Mouse (Mus musculus) bone marrow, adult 2 months (tissue): ENCODE data around the gene C2cd5. TPM values are rescaled to one million over a fixed set of nuclear protein-coding genes. Genes with fewer than 3 reads are reported as not detected.

Experiments
- H3K27ac ChIP-seq: fragments of 200-500 bp; 2 replicates; pipeline ENCODE4 v1.5.1; 2012; ENCODE audit warnings: low read depth, mild to moderate bottlenecking, control low read depth, inconsistent platforms, low read length; ENCODE audit not compliant: control insufficient read depth, poor library complexity, insufficient read depth
- H3K4me1 ChIP-seq: fragments of 200-500 bp; 2 replicates; pipeline ENCODE4 v1.6.1; 2011; ENCODE audit warnings: low read length; ENCODE audit not compliant: control insufficient read depth, insufficient read depth
- H3K4me3 ChIP-seq: fragments of 200-500 bp; replicated peaks from 2 replicates; pipeline ENCODE3; 2011; ENCODE audit warnings: mild to moderate bottlenecking, low read depth, low read length, control low read depth; ENCODE audit not compliant: control insufficient read depth
- CTCF ChIP-seq: fragments of 200-500 bp; IDR thresholded peaks from 2 replicates; pipeline ENCODE4 v1.5.1; 2011; ENCODE audit warnings: low read length, control low read depth; ENCODE audit not compliant: control insufficient read depth, insufficient read depth
- POLR2A ChIP-seq: fragments of 200-500 bp; IDR thresholded peaks from 2 replicates; pipeline ENCODE4 v1.6.1; 2011; ENCODE audit warnings: low read depth, mild to moderate bottlenecking, control low read depth, low read length, borderline replicate concordance; ENCODE audit not compliant: control insufficient read depth
- WGBS: fragments of 180-500 bp; shearing (Covaris S2); methylation state at CpG from one replicate; pipeline ENCODE4 v1.1.7; 2018; 5-methylcytosine and 5-hydroxymethylcytosine counted together
- polyA plus RNA-seq: library from polyadenylated mRNA; stranded (reverse); fragments of >200 nt; gene quantifications from 2 replicates; pipeline ENCODE4 v1.2.4, GENCODE M21; 2011; ENCODE audit warnings: low replicate concordance; ENCODE audit not compliant: missing spikeins, insufficient read depth, insufficient read length

Gene C2cd5
- polyA plus RNA-seq, 1 experiment, result 26.5 TPM

- WGBS, result under 1% methylated on average over 39 of the region's 39 CpGs
- no peak for TF ChIP-seq POLR2A
- TF ChIP-seq CTCF, result peak; percentile 52
- H3K27ac ChIP-seq, result no peak overlapping the region
Measured at GRCm38 (mm10) chr6:142964531-142965385, 135.2 kb downstream of the C2cd5 start.

GRCm38 (mm10) chr6:142964076-142964530, 135.8 kb downstream of the C2cd5 start, which contains the start of gene St8sia1:
Gene St8sia1, minus strand, starts transcription at chr6:142964452.
- peaks cover 1% of the 10 kb centered on the region; the same call in 1 of the 2 replicates for H3K4me1 ChIP-seq
- peak within 1 kb of the TSS; percentile 55 for H3K4me3 ChIP-seq
- TF ChIP-seq POLR2A (no peak), CTCF (no peak)
- under 1% methylated on average over 45 of the region's 45 CpGs for WGBS
- H3K27ac ChIP-seq, result no peak within 1 kb of the TSS

More at GRCm38 (mm10) chr6:142964531-142965385, 135.2 kb downstream of the C2cd5 start:
- H3K4me1 ChIP-seq, result peaks cover 1% of the 10 kb centered on the region; the same call in 1 of the 2 replicates
- H3K4me3 ChIP-seq, result peak overlapping the region; percentile 55

DNA sequence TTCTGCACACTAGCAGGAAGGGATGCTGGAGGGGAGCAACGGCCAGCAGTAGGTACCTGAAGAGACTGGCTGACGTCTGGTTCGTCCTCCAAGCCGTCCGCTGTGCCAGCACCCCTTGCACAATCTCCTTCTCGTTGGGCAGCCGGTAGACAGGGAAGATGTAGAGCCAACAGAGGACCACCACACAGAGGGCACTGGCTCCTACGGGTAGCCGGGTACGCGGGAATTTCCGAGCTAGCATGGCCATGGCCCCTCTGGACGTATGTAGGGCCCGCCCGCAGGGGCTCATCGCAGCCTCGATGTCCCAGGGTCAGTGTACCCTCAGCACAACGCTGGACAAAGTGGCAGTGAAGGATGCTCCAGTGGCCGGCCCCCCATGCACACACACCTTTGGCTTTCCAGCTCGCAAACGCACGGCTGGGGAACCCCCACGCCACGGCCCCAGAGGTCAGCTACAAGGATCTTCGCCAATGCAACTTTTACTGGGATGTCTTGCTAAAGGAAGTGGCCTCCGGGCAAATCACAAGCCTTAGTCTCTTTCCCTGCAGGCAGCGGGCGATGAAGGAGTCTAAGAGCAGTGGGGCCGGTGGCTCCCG, 136.4 kb downstream of the C2cd5 start:
- TF ChIP-seq POLR2A, result no peak
- no peak for TF ChIP-seq CTCF
- H3K4me1 ChIP-seq, result peaks cover 1% of the 10 kb centered on the region; the same call in 1 of the 2 replicates
- 33% methylated on average over 30 of the region's 30 CpGs for WGBS
- no peak overlapping the region for H3K27ac ChIP-seq
- H3K4me3 ChIP-seq, result peak overlapping the region; percentile 2

DNA sequence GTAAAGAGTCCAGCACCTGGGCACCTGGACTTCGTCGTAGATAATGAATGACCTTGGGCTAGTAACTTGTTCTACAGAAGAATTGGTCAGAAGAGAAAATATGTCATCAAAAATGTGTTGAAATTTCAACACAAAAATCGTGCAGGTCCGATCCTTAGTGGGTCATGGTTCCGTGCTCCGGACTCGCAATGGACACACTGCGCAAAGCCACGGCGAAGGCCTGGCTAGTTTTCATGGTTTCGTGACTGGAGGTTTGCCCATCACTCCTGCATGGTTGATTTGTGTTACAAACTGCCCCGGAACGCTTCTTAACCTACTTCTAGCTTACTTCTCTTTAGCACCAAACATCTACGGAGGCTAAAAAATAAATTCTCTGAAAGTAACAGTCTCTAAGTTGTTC, 137.1 kb downstream of the C2cd5 start:
- Histone ChIP-seq H3K4me1 (peaks cover 1% of the 10 kb centered on the region; the same call in 1 of the 2 replicates), H3K4me3 (no peak overlapping the region), H3K27ac (no peak overlapping the region)
- TF ChIP-seq CTCF, result no peak
- no peak for TF ChIP-seq POLR2A
- WGBS, result 83% methylated on average over 14 of the region's 14 CpGs

DNA sequence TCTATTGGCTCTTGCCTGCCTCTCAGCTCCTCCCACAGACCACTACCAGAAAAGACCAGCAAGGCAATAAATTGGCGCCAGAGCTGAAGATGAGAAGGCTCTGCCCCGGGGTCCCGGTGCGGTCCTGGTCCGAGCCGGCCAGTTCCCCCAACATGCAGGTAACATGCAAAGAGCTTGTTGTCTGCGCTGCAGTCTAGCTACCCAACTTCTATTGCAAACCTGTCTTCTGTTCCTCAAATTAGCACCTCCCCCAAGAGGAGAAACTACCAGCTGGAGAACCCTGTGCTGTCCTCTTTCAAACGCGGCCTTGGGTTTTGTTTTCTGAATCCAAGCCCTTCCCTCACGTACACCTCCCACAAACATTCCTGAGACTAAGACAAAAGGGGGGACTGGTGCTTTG, 137.5 kb downstream of the C2cd5 start:
- no peaks in the 10 kb centered on the region; the same call in none of the 2 replicates for H3K4me1 ChIP-seq
- TF ChIP-seq POLR2A, result no peak
- TF ChIP-seq CTCF, result no peak
- no peak overlapping the region for H3K27ac ChIP-seq
- H3K4me3 ChIP-seq, result no peak overlapping the region
- WGBS, result 68% methylated on average over 10 of the region's 10 CpGs

DNA sequence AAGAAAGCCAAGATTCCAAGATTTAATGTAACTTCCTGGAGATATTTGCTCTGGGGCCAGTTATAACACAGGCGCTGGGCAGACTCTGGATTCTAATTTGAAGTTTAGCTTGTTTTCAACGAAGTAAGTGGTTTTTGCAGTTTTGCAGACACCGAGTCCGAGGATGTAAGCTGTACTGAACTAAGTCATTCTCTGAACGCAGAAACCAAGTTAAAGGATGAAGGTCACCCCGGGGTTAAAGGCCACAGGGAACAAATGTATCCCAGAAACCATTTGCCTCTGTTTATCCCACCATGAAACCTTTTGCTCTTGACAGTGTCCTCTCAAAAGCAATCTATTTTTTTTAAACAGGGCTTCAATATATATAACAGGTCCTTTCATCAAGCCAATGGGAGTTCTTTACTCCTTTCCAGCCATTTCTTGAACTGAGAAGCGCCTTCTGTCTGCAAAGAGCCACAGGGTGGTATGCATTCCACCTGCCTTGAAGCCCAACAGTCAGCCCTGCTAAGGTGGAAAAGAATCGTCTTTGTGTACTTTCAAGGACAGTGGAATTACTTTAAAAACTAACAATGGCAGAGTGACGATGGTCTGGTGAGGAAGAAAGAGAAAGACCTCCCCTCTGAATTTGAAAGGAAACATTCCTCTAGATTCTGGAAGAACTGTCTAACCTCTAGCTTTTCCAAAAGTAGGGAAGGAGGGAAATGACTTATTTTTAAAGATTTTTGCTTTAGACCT, 138.1 kb downstream of the C2cd5 start:
- no peak overlapping the region for H3K27ac ChIP-seq
- H3K4me1 ChIP-seq, result peaks cover 2% of the 10 kb centered on the region
- no peak overlapping the region for H3K4me3 ChIP-seq
- TF ChIP-seq POLR2A (no peak), CTCF (no peak)
- 82% methylated on average over 9 of the region's 9 CpGs for WGBS

Other genes with a start within 250 kb of the C2cd5 start
- gene St8sia1, start 135.7 kb downstream of the C2cd5 start, polyA plus RNA-seq, result 0.11 and 0.47 TPM in 2 replicates
- 16.0 and 19.8 TPM in 2 replicates for gene Etnk1, start 67.1 kb upstream of the C2cd5 start, polyA plus RNA-seq